Mouse (Mus musculus) spleen, adult 2 months (tissue): ENCODE measurements at regions not wholly inside any gene's neighbourhood (a gene's known extent, or its start where the extent isn't known, plus 50 kb on each side); places are given as distances from the start of the nearest gene placed in this dataset.

Experiments
- CTCF ChIP-seq: fragments of 200-500 bp; IDR thresholded peaks from 2 replicates; pipeline ENCODE4 v1.5.1; 2011; ENCODE audit warnings: mild to moderate bottlenecking, inconsistent platforms; ENCODE audit not compliant: insufficient read depth, insufficient read length, insufficient replicate concordance; ENCODE audit errors: extremely low read depth
- POLR2A ChIP-seq: fragments of 200-500 bp; IDR thresholded peaks from 2 replicates; pipeline ENCODE4 v1.6.1; 2011; ENCODE audit warnings: low read depth, low read length, inconsistent platforms

DNA sequence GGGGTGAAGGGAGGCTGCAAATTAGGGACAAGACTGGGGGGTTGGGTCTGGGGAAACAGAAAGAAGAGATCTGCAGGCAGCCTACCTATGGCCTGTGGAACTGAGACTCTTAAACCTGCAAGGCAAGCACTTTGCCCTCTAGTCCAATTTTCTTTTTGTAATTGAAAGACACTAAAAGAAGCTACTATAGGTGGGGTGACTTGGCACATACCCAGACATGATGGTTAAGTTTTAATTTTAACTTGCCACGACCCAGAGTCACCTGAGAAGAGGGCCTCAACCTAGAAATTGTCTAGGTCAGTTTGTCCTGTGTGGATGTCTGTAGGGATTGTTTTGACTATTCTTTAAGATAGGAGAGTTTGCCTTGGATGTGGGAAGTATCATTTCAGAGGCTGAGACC, 70.6 kb upstream of the Ednra start:
- no peak for TF ChIP-seq CTCF
- TF ChIP-seq POLR2A: no peak
